Comparison of ENCODE assay signal across 8 mouse cellular contexts in the genomic region with DNA sequence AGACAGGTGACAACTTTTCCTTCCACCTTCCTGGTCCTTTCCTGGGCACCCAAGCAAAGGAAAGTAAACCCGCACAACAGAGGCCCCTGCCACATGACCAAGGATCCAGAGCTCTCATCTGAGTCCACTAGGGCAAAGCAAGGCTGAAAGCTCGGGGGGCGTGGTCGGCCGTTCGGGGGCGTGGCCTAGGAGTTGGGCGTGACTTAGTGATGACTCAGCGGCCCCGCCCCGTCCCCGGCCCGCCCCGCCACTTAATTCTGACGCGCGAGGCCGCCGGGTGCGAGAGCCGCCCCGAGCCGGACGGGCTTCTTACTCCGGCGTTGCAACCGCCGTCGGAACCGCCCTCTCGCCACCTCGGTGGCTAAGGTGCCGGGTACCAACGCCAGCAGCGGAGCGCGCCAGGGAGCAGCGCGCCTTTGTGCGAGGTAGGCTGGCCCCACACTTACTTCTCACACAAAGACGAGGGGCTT.
A peak's percentile ranks its signal among the peaks of the same experiment; 100 is the strongest.
DNase-seq lines count a peak whose midpoint lies in the region; ATAC-seq and TF ChIP-seq lines count a peak whose summit lies in the region.

No protein-coding gene starts in this region.

- H3K4me2 ChIP-seq in heart, embryonic 13.5 days: peak overlapping the region; percentile 90
- H3K4me2 ChIP-seq in kidney, postnatal 0 days (ENCODE audit: low read length): peak overlapping the region; percentile 67

- no peaks in the 10 kb centered on the region for H3K9me3 ChIP-seq in heart, embryonic 13.5 days
- H3K9me3 ChIP-seq in kidney, postnatal 0 days (replicated peaks; ENCODE audit: low read length): no peaks in the 10 kb centered on the region

- H3K36me3 ChIP-seq in heart, embryonic 13.5 days: no peaks in the 10 kb centered on the region
- H3K36me3 ChIP-seq in kidney, postnatal 0 days (ENCODE audit: insufficient read depth, low read length): no peaks in the 10 kb centered on the region
- H3K36me3 ChIP-seq in liver, adult 2 months (ENCODE audit: control insufficient read depth, insufficient read depth, low read length): no peaks in the 10 kb centered on the region

- peak; percentile 94 for DNase-seq in CD4-positive helper T cell, adult 2 months (ENCODE audit: low read depth, low spot score)
- peak; percentile 77 for DNase-seq in c-Kit-negative CD71-positive TER-119-positive erythroid progenitor cells, embryonic 14.5 days (ENCODE audit: low read depth, low spot score)
- peak; percentile 14 for DNase-seq in fat pad, adult 2 months (ENCODE audit: extremely low read depth, low read depth, low spot score)
- peak; percentile 94 for DNase-seq in kidney, postnatal 0 days (ENCODE audit: low spot score)
- peak; percentile 86 for DNase-seq in liver, adult 2 months (ENCODE audit: extremely low read depth, low read depth, low spot score)
- DNase-seq in spleen, postnatal 36 days (ENCODE audit: low spot score in 2 of 2): peak; percentile 93 to 96

- TF ChIP-seq CTCF in kidney, postnatal 0 days (IDR thresholded peaks at IDR 0.05; ENCODE audit: low read depth): peak; percentile 22; the same call in 1 of the 2 replicates
- TF ChIP-seq CTCF in liver, adult 2 months (IDR thresholded peaks at IDR 0.05; ENCODE audit: low read depth, low read length): no peak

- H3K79me2 ChIP-seq in liver, adult 2 months (ENCODE audit: control insufficient read depth, insufficient read depth, low read length): peaks cover 31% of the 10 kb centered on the region

- peak overlapping the region; percentile 70 for H3K27ac ChIP-seq in heart, embryonic 13.5 days (replicated peaks)
- H3K27ac ChIP-seq in kidney, postnatal 0 days: peak overlapping the region; percentile 78
- peak overlapping the region; percentile 97 for H3K27ac ChIP-seq in liver, adult 2 months (replicated peaks; ENCODE audit: insufficient read depth, low read depth, low read length)

- peaks cover 51% of the 10 kb centered on the region for H3K4me1 ChIP-seq in heart, embryonic 13.5 days
- peaks cover 24% of the 10 kb centered on the region for H3K4me1 ChIP-seq in kidney, postnatal 0 days (replicated peaks; ENCODE audit: insufficient read depth, low read length)
- H3K4me1 ChIP-seq in liver, adult 2 months (ENCODE audit: control insufficient read depth, insufficient read depth, low read length): peaks cover 23% of the 10 kb centered on the region

- H3K27me3 ChIP-seq in heart, embryonic 13.5 days (replicated peaks): no peaks in the 10 kb centered on the region
- H3K27me3 ChIP-seq in kidney, postnatal 0 days (ENCODE audit: insufficient read depth, low read length): no peaks in the 10 kb centered on the region
- H3K27me3 ChIP-seq in liver, adult 2 months (ENCODE audit: control insufficient read depth, insufficient read depth, low read length): no peaks in the 10 kb centered on the region

- 0% methylated on average over 41 of the region's 41 CpGs for WGBS in heart, embryonic 13.5 days
- WGBS in kidney, postnatal 0 days: under 1% methylated on average over 41 of the region's 41 CpGs
- WGBS in liver, adult 2 months: under 1% methylated on average over 41 of the region's 41 CpGs

- H3K9ac ChIP-seq in heart, embryonic 13.5 days: peak overlapping the region; percentile 97
- H3K9ac ChIP-seq in kidney, postnatal 0 days (ENCODE audit: low read depth, low read length): peak overlapping the region; percentile 80
- peak overlapping the region; percentile 90 for H3K9ac ChIP-seq in liver, adult 2 months (ENCODE audit: low read depth, low read length)

- TF ChIP-seq POLR2A in liver, adult 2 months (IDR thresholded peaks at IDR 0.05; ENCODE audit: extremely low read depth, insufficient read depth, low read length): peak; percentile 97

- ATAC-seq in heart, embryonic 13.5 days (ENCODE audit: extremely low read depth, insufficient number of reproducible peaks, low FRiP score, low TSS enrichment): peak; percentile 86
- ATAC-seq in kidney, postnatal 0 days (replicated peaks; ENCODE audit: low FRiP score, low read depth): peak; percentile 95
- ATAC-seq in monocyte, adult 5-6 weeks (replicated peaks; ENCODE audit: insufficient number of reproducible peaks, low FRiP score, low TSS enrichment, poor library complexity, severe bottlenecking): peak; percentile 86

- peak overlapping the region; percentile 91 for H3K4me3 ChIP-seq in heart, embryonic 13.5 days
- H3K4me3 ChIP-seq in kidney, postnatal 0 days (replicated peaks; ENCODE audit: low read depth, low read length): peak overlapping the region; percentile 77
- H3K4me3 ChIP-seq in liver, adult 2 months (ENCODE audit: insufficient read depth, low read depth, low read length): peak overlapping the region; percentile 92

Comparison
In these comparisons a context has a peak if more than half of its experiments do, and no peak if none do; other contexts are left out.
1. Peak in every context shown above with its lines: DNase-seq, ATAC-seq, H3K4me3 ChIP-seq and H3K27ac ChIP-seq.
2. DNase-seq: peak in every context shown above with its lines; median percentile 94 in spleen, postnatal 36 days; 94 in CD4-positive helper T cell, adult 2 months; 94 in kidney, postnatal 0 days; 86 in liver, adult 2 months; 77 in c-Kit-negative CD71-positive TER-119-positive erythroid progenitor cells, embryonic 14.5 days; 14 in fat pad, adult 2 months.